Mouse (Mus musculus) left cerebral cortex, adult 2 months (tissue): ENCODE measurements around the gene Kat6b. TPM values are rescaled to one million over a fixed set of nuclear protein-coding genes. Genes with fewer than 3 reads are reported as not detected.

ENCODE experiments used
- DNase-seq, 2 experiments: peaks; one replicate each; pipeline ENCODE4 v3.0.0; 2021 to 2022; ENCODE audit warnings: low spot score in 2 of 2, mixed read lengths in 1 of 2; ENCODE audit errors: extremely low spot score in 1 of 2
- H3K27ac ChIP-seq: fragments of 200-600 bp; 2 replicates; pipeline ENCODE4 v1.8.1; 2022
- H3K4me3 ChIP-seq: fragments of 200-600 bp; 2 replicates; pipeline ENCODE4 v1.8.1; 2022
- CTCF ChIP-seq: fragments of 200-600 bp; IDR thresholded peaks from 2 replicates; pipeline ENCODE4 v1.8.1; 2022; ENCODE audit warnings: antibody characterized with exemption, mild to moderate bottlenecking, moderate library complexity
- intact Hi-C: fragments of 180-260 bp; cut with DNase I; formaldehyde crosslinking; loops from one replicate; pipeline ENCODE4 v1.15.1; 2025
- long read RNA-seq, 2 experiments: library from polyadenylated mRNA; stranded (forward); transcript quantifications; one replicate each; pipeline ENCODE4 v2.0.0; 2021; ENCODE audit warnings: borderline mapping rate in 2 of 2
- total RNA-seq, 2 experiments: library from RNA; stranded (reverse); gene quantifications; 2 replicates each; pipeline ENCODE4 v1.2.3; 2021

Gene Kat6b
- total RNA-seq = 100 to 1,000 TPM; 117 to 118 TPM
- long read RNA-seq, experiment 1, partial matches to known transcripts = 7 of 10 reads
- long read RNA-seq, experiment 1, other reads (novel, unspliced or antisense) = 3 of 10 reads
- long read RNA-seq, experiment 2, full-length matches to known transcripts = 2 of 10 reads
- long read RNA-seq, experiment 2, partial matches to known transcripts = 2 of 10 reads
- long read RNA-seq, experiment 2, other reads (novel, unspliced or antisense) = 6 of 10 reads

- intact Hi-C loops = loop anchor here (5.0 kb wide), 1 partner anchor 94 kb away; no protein-coding TSS in a partner anchor
- H3K4me3 ChIP-seq = no peak within 1 kb of the TSS
- TF ChIP-seq CTCF = no peak
Measured at GRCm38 (mm10) chr14:21481231-21481630, at the start of gene Kat6b. Kat6b (plus strand) TSS chr14:21481434.

GRCm38 (mm10) chr14:21433415-21433814, 47.8 kb upstream of the Kat6b start:
- Histone ChIP-seq H3K4me3 (no peak overlapping the region), H3K27ac (no peak overlapping the region)
- DNase-seq = no peak
- no peak for TF ChIP-seq CTCF
- intact Hi-C loops = no loop called here

More at GRCm38 (mm10) chr14:21481231-21481630, at the start of gene Kat6b:
- no peak within 1 kb of the TSS for H3K27ac ChIP-seq
- no peak for DNase-seq

GRCm38 (mm10) chr14:21433995-21434394, 47.2 kb upstream of the Kat6b start:
- H3K27ac ChIP-seq = no peak overlapping the region
- intact Hi-C loops = no loop called here
- no peak for DNase-seq
- no peak for TF ChIP-seq CTCF
- H3K4me3 ChIP-seq = no peak overlapping the region

GRCm38 (mm10) chr14:21434686-21435085, 46.5 kb upstream of the Kat6b start:
- intact Hi-C loops = no loop called here

GRCm38 (mm10) chr14:21439785-21440184, 41.4 kb upstream of the Kat6b start:
- no peak for TF ChIP-seq CTCF
- no peak for DNase-seq
- no peak overlapping the region for H3K27ac ChIP-seq
- H3K4me3 ChIP-seq = no peak overlapping the region
- intact Hi-C loops = no loop called here

More at GRCm38 (mm10) chr14:21434686-21435085, 46.5 kb upstream of the Kat6b start:
- TF ChIP-seq CTCF = no peak
- H3K4me3 ChIP-seq = no peak overlapping the region
- no peak for DNase-seq
- no peak overlapping the region for H3K27ac ChIP-seq

GRCm38 (mm10) chr14:21440526-21440925, 40.7 kb upstream of the Kat6b start:
- Histone ChIP-seq H3K27ac (no peak overlapping the region), H3K4me3 (no peak overlapping the region)
- TF ChIP-seq CTCF = no peak
- no peak for DNase-seq
- intact Hi-C loops = no loop called here

GRCm38 (mm10) chr14:21441772-21442533, 39.3 kb upstream of the Kat6b start:
- intact Hi-C loops = no loop called here
- Histone ChIP-seq H3K4me3 (no peak overlapping the region), H3K27ac (no peak overlapping the region)
- TF ChIP-seq CTCF = no peak
- no peak for DNase-seq

- H3K27ac ChIP-seq = no peak overlapping the region
- no peak for TF ChIP-seq CTCF
- intact Hi-C loops = no loop called here
- no peak for DNase-seq
- no peak overlapping the region for H3K4me3 ChIP-seq
Measured at GRCm38 (mm10) chr14:21452581-21452980, 28.7 kb upstream of the Kat6b start.

- intact Hi-C loops = no loop called here
- TF ChIP-seq CTCF = no peak
- no peak for DNase-seq
Measured at GRCm38 (mm10) chr14:21453896-21454295, 27.3 kb upstream of the Kat6b start.

GRCm38 (mm10) chr14:21455654-21456350, 25.4 kb upstream of the Kat6b start:
- H3K27ac ChIP-seq = no peak overlapping the region
- TF ChIP-seq CTCF = no peak
- DNase-seq = no peak
- intact Hi-C loops = no loop called here
- no peak overlapping the region for H3K4me3 ChIP-seq

More at GRCm38 (mm10) chr14:21453896-21454295, 27.3 kb upstream of the Kat6b start:
- no peak overlapping the region for H3K4me3 ChIP-seq
- H3K27ac ChIP-seq = no peak overlapping the region

- intact Hi-C loops = no loop called here
- no peak overlapping the region for H3K27ac ChIP-seq
- no peak for DNase-seq
- TF ChIP-seq CTCF = no peak
- H3K4me3 ChIP-seq = no peak overlapping the region
Measured at GRCm38 (mm10) chr14:21456526-21456925, 24.7 kb upstream of the Kat6b start.

GRCm38 (mm10) chr14:21457876-21458275, 23.4 kb upstream of the Kat6b start:
- intact Hi-C loops = no loop called here
- no peak for TF ChIP-seq CTCF
- no peak overlapping the region for H3K27ac ChIP-seq
- DNase-seq = no peak
- H3K4me3 ChIP-seq = no peak overlapping the region
